Mouse (Mus musculus): ENCODE data around the gene Hspa12a. TPM values are rescaled to one million over a fixed set of nuclear protein-coding genes. Genes with fewer than 3 reads are reported as not detected.

The Hspa12a gene
- total RNA-seq, 1 experiment, result 2.9 TPM

- Histone ChIP-seq H3K9me3 (ENCODE audit: control insufficient read depth, insufficient read depth, low read depth, low read length) (no peaks in the 10 kb centered on the region), H3K27ac (ENCODE audit: insufficient read depth, low read depth, low read length, poor library complexity, severe bottlenecking) (no peak overlapping the region), H3K4me1 (ENCODE audit: control insufficient read depth in 2 of 2, insufficient read depth in 2 of 2, low read length in 2 of 2, poor library complexity in 1 of 2) (no peaks in the 10 kb centered on the region), H3K9ac (ENCODE audit: insufficient read depth, low read depth, low read length, poor library complexity, severe bottlenecking) (no peak overlapping the region), H3K4me3 (ENCODE audit: insufficient read depth in 1 of 2, low read depth in 1 of 2, low read length in 2 of 2, poor library complexity in 1 of 2, severe bottlenecking in 1 of 2) (no peak overlapping the region), H3K36me3 (ENCODE audit: control insufficient read depth, insufficient read depth, low read length, poor library complexity, severe bottlenecking) (no peaks in the 10 kb centered on the region)
- no peak for DNase-seq (ENCODE audit: low read depth, low spot score)
- in situ Hi-C loops (cut with MboI; ENCODE audit: low sequenced_read_pairs in 2 of 2, unreplicated experiment in 2 of 2), result no loop called here
- no peak for TF ChIP-seq CHD2 (IDR thresholded peaks at IDR 0.05; ENCODE audit: low read depth, low read length)
These were observed 159.5 kb downstream of the Hspa12a start for GRCm38 (mm10) chr19:58783938-58784337.

GRCm38 (mm10) chr19:58781566-58781965, 161.9 kb downstream of the Hspa12a start:
- H3K9ac ChIP-seq (ENCODE audit: insufficient read depth, low read depth, low read length, poor library complexity, severe bottlenecking), result no peak overlapping the region
- H3K9me3 ChIP-seq (ENCODE audit: control insufficient read depth, insufficient read depth, low read depth, low read length), result no peaks in the 10 kb centered on the region
- H3K4me3 ChIP-seq (ENCODE audit: insufficient read depth in 1 of 2, low read depth in 1 of 2, low read length in 2 of 2, poor library complexity in 1 of 2, severe bottlenecking in 1 of 2), result no peak overlapping the region
- no peak for DNase-seq (ENCODE audit: low read depth, low spot score)
- TF ChIP-seq MAFK (IDR thresholded peaks at IDR 0.05; ENCODE audit: insufficient read depth, low read depth, low read length) (no peak), ZNF384 (IDR thresholded peaks at IDR 0.05; ENCODE audit: low read depth, low read length) (no peak), ZC3H11A (IDR thresholded peaks at IDR 0.05; ENCODE audit: borderline replicate concordance, low read depth, low read length) (no peak), CHD2 (IDR thresholded peaks at IDR 0.05; ENCODE audit: low read depth, low read length) (no peak), HCFC1 (IDR thresholded peaks at IDR 0.05; ENCODE audit: borderline replicate concordance, insufficient read depth, low read length) (no peak)
- no peaks in the 10 kb centered on the region for H3K4me1 ChIP-seq (ENCODE audit: control insufficient read depth in 2 of 2, insufficient read depth in 2 of 2, low read length in 2 of 2, poor library complexity in 1 of 2)
- H3K36me3 ChIP-seq (ENCODE audit: control insufficient read depth, insufficient read depth, low read length, poor library complexity, severe bottlenecking), result no peaks in the 10 kb centered on the region
- H3K27ac ChIP-seq (ENCODE audit: insufficient read depth, low read depth, low read length, poor library complexity, severe bottlenecking), result no peak overlapping the region
- in situ Hi-C loops (cut with MboI; ENCODE audit: low sequenced_read_pairs in 2 of 2, unreplicated experiment in 2 of 2), result no loop called here

GRCm38 (mm10) chr19:58776461-58776860, 167.0 kb downstream of the Hspa12a start:
- TF ChIP-seq ZNF384 (IDR thresholded peaks at IDR 0.05; ENCODE audit: low read depth, low read length), result no peak
- no peak for TF ChIP-seq HCFC1 (IDR thresholded peaks at IDR 0.05; ENCODE audit: borderline replicate concordance, insufficient read depth, low read length)
- Histone ChIP-seq H3K9me3 (ENCODE audit: control insufficient read depth, insufficient read depth, low read depth, low read length) (no peaks in the 10 kb centered on the region), H3K27ac (ENCODE audit: insufficient read depth, low read depth, low read length, poor library complexity, severe bottlenecking) (no peak overlapping the region), H3K9ac (ENCODE audit: insufficient read depth, low read depth, low read length, poor library complexity, severe bottlenecking) (no peak overlapping the region), H3K4me3 (ENCODE audit: insufficient read depth in 1 of 2, low read depth in 1 of 2, low read length in 2 of 2, poor library complexity in 1 of 2, severe bottlenecking in 1 of 2) (no peak overlapping the region), H3K4me1 (ENCODE audit: control insufficient read depth in 2 of 2, insufficient read depth in 2 of 2, low read length in 2 of 2, poor library complexity in 1 of 2) (no peaks in the 10 kb centered on the region), H3K36me3 (ENCODE audit: control insufficient read depth, insufficient read depth, low read length, poor library complexity, severe bottlenecking) (no peaks in the 10 kb centered on the region)
- in situ Hi-C loops (cut with MboI; ENCODE audit: low sequenced_read_pairs in 2 of 2, unreplicated experiment in 2 of 2), result no loop called here
- DNase-seq (ENCODE audit: low read depth, low spot score), result no peak

- Histone ChIP-seq H3K4me1 (ENCODE audit: control insufficient read depth in 2 of 2, insufficient read depth in 2 of 2, low read length in 2 of 2, poor library complexity in 1 of 2) (no peaks in the 10 kb centered on the region; a peak in 1 of 4 replicates), H3K9me3 (ENCODE audit: control insufficient read depth, insufficient read depth, low read depth, low read length) (no peaks in the 10 kb centered on the region), H3K27ac (ENCODE audit: insufficient read depth, low read depth, low read length, poor library complexity, severe bottlenecking) (no peak overlapping the region), H3K36me3 (ENCODE audit: control insufficient read depth, insufficient read depth, low read length, poor library complexity, severe bottlenecking) (no peaks in the 10 kb centered on the region), H3K9ac (ENCODE audit: insufficient read depth, low read depth, low read length, poor library complexity, severe bottlenecking) (no peak overlapping the region), H3K4me3 (ENCODE audit: insufficient read depth in 1 of 2, low read depth in 1 of 2, low read length in 2 of 2, poor library complexity in 1 of 2, severe bottlenecking in 1 of 2) (no peak overlapping the region)
- TF ChIP-seq MAFK (IDR thresholded peaks at IDR 0.05; ENCODE audit: insufficient read depth, low read depth, low read length) (no peak), ZNF384 (IDR thresholded peaks at IDR 0.05; ENCODE audit: low read depth, low read length) (no peak)
- no peak for DNase-seq (ENCODE audit: low read depth, low spot score)
- in situ Hi-C loops (cut with MboI; ENCODE audit: low sequenced_read_pairs in 2 of 2, unreplicated experiment in 2 of 2), result no loop called here
These were observed 176.1 kb downstream of the Hspa12a start for GRCm38 (mm10) chr19:58767329-58767728.

GRCm38 (mm10) chr19:58762848-58763541, 180.5 kb downstream of the Hspa12a start:
- no peaks in the 10 kb centered on the region for H3K36me3 ChIP-seq (ENCODE audit: control insufficient read depth, insufficient read depth, low read length, poor library complexity, severe bottlenecking)
- DNase-seq (ENCODE audit: low read depth, low spot score), result no peak
- H3K4me3 ChIP-seq (ENCODE audit: insufficient read depth in 1 of 2, low read depth in 1 of 2, low read length in 2 of 2, poor library complexity in 1 of 2, severe bottlenecking in 1 of 2), result peak overlapping the region in 1 of 2 experiments; percentile 39; a peak in 2 of 4 replicates

More at GRCm38 (mm10) chr19:58762848-58763541, 180.5 kb downstream of the Hspa12a start:
- Histone ChIP-seq H3K4me1 (ENCODE audit: control insufficient read depth in 2 of 2, insufficient read depth in 2 of 2, low read length in 2 of 2, poor library complexity in 1 of 2) (no peaks in the 10 kb centered on the region; a peak in 1 of 4 replicates), H3K9ac (ENCODE audit: insufficient read depth, low read depth, low read length, poor library complexity, severe bottlenecking) (no peak overlapping the region), H3K9me3 (ENCODE audit: control insufficient read depth, insufficient read depth, low read depth, low read length) (no peaks in the 10 kb centered on the region), H3K27ac (ENCODE audit: insufficient read depth, low read depth, low read length, poor library complexity, severe bottlenecking) (no peak overlapping the region)
- in situ Hi-C loops (cut with MboI; ENCODE audit: low sequenced_read_pairs in 2 of 2, unreplicated experiment in 2 of 2), result no loop called here
- TF ChIP-seq HCFC1 (IDR thresholded peaks at IDR 0.05; ENCODE audit: borderline replicate concordance, insufficient read depth, low read length) (no peak), CHD2 (IDR thresholded peaks at IDR 0.05; ENCODE audit: low read depth, low read length) (no peak), ZC3H11A (IDR thresholded peaks at IDR 0.05; ENCODE audit: borderline replicate concordance, low read depth, low read length) (peak; percentile 79; the same call in 1 of the 2 replicates), MAFK (IDR thresholded peaks at IDR 0.05; ENCODE audit: insufficient read depth, low read depth, low read length) (no peak), ZNF384 (IDR thresholded peaks at IDR 0.05; ENCODE audit: low read depth, low read length) (no peak)
